Mouse (Mus musculus): ENCODE data around the gene Sgsm2.

The Sgsm2 gene

GRCm38 (mm10) chr11:74896901-74897677 lies at the start of gene Sgsm2:
TSS of gene Sgsm2 (minus strand) at chr11:74897060.
- peak; percentile 83 for DNase-seq (ENCODE audit: low read depth, low spot score)

GRCm38 (mm10) chr11:74946348-74946747 lies 49.5 kb upstream of the Sgsm2 start:
- DNase-seq (ENCODE audit: low read depth, low spot score), result peak; percentile 66

- DNase-seq (ENCODE audit: low read depth, low spot score), result no peak
These were observed 33.5 kb upstream of the Sgsm2 start for GRCm38 (mm10) chr11:74930391-74930790.

GRCm38 (mm10) chr11:74929111-74929510 lies 32.3 kb upstream of the Sgsm2 start:
- DNase-seq (ENCODE audit: low read depth, low spot score), result no peak

- no peak for DNase-seq (ENCODE audit: low read depth, low spot score)
These were observed 30.4 kb upstream of the Sgsm2 start for GRCm38 (mm10) chr11:74927236-74927725.

- DNase-seq (ENCODE audit: low read depth, low spot score), result peak; percentile 27
These were observed 29.6 kb upstream of the Sgsm2 start for GRCm38 (mm10) chr11:74926388-74927005.

- peak; percentile 99 for DNase-seq (ENCODE audit: low read depth, low spot score)
These were observed 28.9 kb upstream of the Sgsm2 start, which contains the start of the genes Smg6 and Srr for GRCm38 (mm10) chr11:74925577-74926387. TSS of gene Smg6 (plus strand) at chr11:74925823. TSS of gene Srr (minus strand) at chr11:74925948.

GRCm38 (mm10) chr11:74924149-74924548 lies 27.3 kb upstream of the Sgsm2 start:
- peak; percentile 20 for DNase-seq (ENCODE audit: low read depth, low spot score)

- peak; percentile 57 for DNase-seq (ENCODE audit: low read depth, low spot score)
These were observed 22.4 kb upstream of the Sgsm2 start for GRCm38 (mm10) chr11:74919249-74919648.

- DNase-seq (ENCODE audit: low read depth, low spot score), result no peak
These were observed 15.6 kb upstream of the Sgsm2 start for GRCm38 (mm10) chr11:74912492-74912891.

GRCm38 (mm10) chr11:74909978-74910377 lies 13.1 kb upstream of the Sgsm2 start:
- DNase-seq (ENCODE audit: low read depth, low spot score), result no peak

GRCm38 (mm10) chr11:74908618-74909399 lies 11.9 kb upstream of the Sgsm2 start:
- peak; percentile 27 for DNase-seq (ENCODE audit: low read depth, low spot score)

GRCm38 (mm10) chr11:74907850-74908249 lies 11.0 kb upstream of the Sgsm2 start:
- no peak for DNase-seq (ENCODE audit: low read depth, low spot score)

GRCm38 (mm10) chr11:74902416-74902815 lies 5.6 kb upstream of the Sgsm2 start:
- DNase-seq (ENCODE audit: low read depth, low spot score), result no peak

GRCm38 (mm10) chr11:74901555-74901954 lies 4.7 kb upstream of the Sgsm2 start:
- DNase-seq (ENCODE audit: low read depth, low spot score), result no peak

- DNase-seq (ENCODE audit: low read depth, low spot score), result no peak
These were observed 1.6 kb upstream of the Sgsm2 start for GRCm38 (mm10) chr11:74898517-74898827.

GRCm38 (mm10) chr11:74897678-74898516 lies 1.0 kb upstream of the Sgsm2 start, which contains the start of gene Tsr1:
TSS of gene Tsr1 (plus strand) at chr11:74898071.
- peak; percentile 98 for DNase-seq (ENCODE audit: low read depth, low spot score)

GRCm38 (mm10) chr11:74895980-74896900 lies 620 bp downstream of the Sgsm2 start:
- peak; percentile 75 for DNase-seq (ENCODE audit: low read depth, low spot score)

GRCm38 (mm10) chr11:74894619-74895018 lies 2.2 kb downstream of the Sgsm2 start:
- DNase-seq (ENCODE audit: low read depth, low spot score), result peak; percentile 58

All from brain, adult 2 months (tissue).